Mouse (Mus musculus) retina, embryonic 14.5 days (tissue): ENCODE measurements around the gene Abca9.
A peak's percentile ranks its signal among the peaks of the same experiment; 100 is the strongest.

Experiments
- DNase-seq: peaks from one replicate; pipeline ENCODE4 v3.0.0-alpha.2; 2015; ENCODE audit warnings: low spot score

Abca9 gene

GRCm38 (mm10) chr11:110167459-110168251 lies at the start of gene Abca9:
Gene Abca9, minus strand, starts transcription at chr11:110168196.
- DNase-seq: no peak

- no peak for DNase-seq
Measured at GRCm38 (mm10) chr11:110217118-110217517, 49.1 kb upstream of the Abca9 start.

GRCm38 (mm10) chr11:110203930-110204329 lies 35.9 kb upstream of the Abca9 start:
- DNase-seq: no peak

GRCm38 (mm10) chr11:110198882-110199281 lies 30.9 kb upstream of the Abca9 start:
- no peak for DNase-seq

- DNase-seq: no peak
Measured at GRCm38 (mm10) chr11:110196561-110197306, 28.7 kb upstream of the Abca9 start.

- no peak for DNase-seq
Measured at GRCm38 (mm10) chr11:110195310-110195709, 27.3 kb upstream of the Abca9 start.

- DNase-seq: no peak
Measured at GRCm38 (mm10) chr11:110171212-110171611, 3.2 kb upstream of the Abca9 start.

- no peak for DNase-seq
Measured at GRCm38 (mm10) chr11:110165822-110166221, 2.2 kb downstream of the Abca9 start.

GRCm38 (mm10) chr11:110165409-110165808 lies 2.6 kb downstream of the Abca9 start:
- DNase-seq: no peak

GRCm38 (mm10) chr11:110157059-110157458 lies 10.9 kb downstream of the Abca9 start:
- no peak for DNase-seq

- DNase-seq: no peak
Measured at GRCm38 (mm10) chr11:110155985-110156384, 12.0 kb downstream of the Abca9 start.

GRCm38 (mm10) chr11:110147640-110148039 lies 20.4 kb downstream of the Abca9 start:
- no peak for DNase-seq

GRCm38 (mm10) chr11:110145421-110145820 lies 22.6 kb downstream of the Abca9 start:
- no peak for DNase-seq

- no peak for DNase-seq
Measured at GRCm38 (mm10) chr11:110130760-110131159, 37.2 kb downstream of the Abca9 start.

- DNase-seq: peak; percentile 35
Measured at GRCm38 (mm10) chr11:110111137-110111536, 56.9 kb downstream of the Abca9 start.

- DNase-seq: no peak
Measured at GRCm38 (mm10) chr11:110101437-110101836, 66.6 kb downstream of the Abca9 start.

GRCm38 (mm10) chr11:110098901-110099300 lies 69.1 kb downstream of the Abca9 start:
- DNase-seq: no peak

- no peak for DNase-seq
Measured at GRCm38 (mm10) chr11:110097465-110097864, 70.5 kb downstream of the Abca9 start.

GRCm38 (mm10) chr11:110095858-110096257 lies 72.1 kb downstream of the Abca9 start, which contains the start of gene Abca8a:
Gene Abca8a, minus strand, starts transcription at chr11:110095978.
- no peak for DNase-seq

- DNase-seq: no peak
Measured at GRCm38 (mm10) chr11:110094846-110095380, 73.1 kb downstream of the Abca9 start.

GRCm38 (mm10) chr11:110094236-110094635 lies 73.8 kb downstream of the Abca9 start:
- DNase-seq: no peak

- DNase-seq: no peak
Measured at GRCm38 (mm10) chr11:110091328-110091727, 76.7 kb downstream of the Abca9 start.

- DNase-seq: no peak
Measured at GRCm38 (mm10) chr11:110072158-110072557, 95.8 kb downstream of the Abca9 start.
